Mouse (Mus musculus) cerebellum, adult 9-10 months (tissue): Measurements from ENCODE around the gene Fkbp5.
"Not testable (repeated sequence)": the region's sequence is repeated elsewhere in the genome, so short reads cannot be mapped to it uniquely, and the experiment has no call there.

Experiments used
- DNase-seq: peaks from one replicate; pipeline ENCODE4 v3.0.0; 2022

Fkbp5 gene

DNA sequence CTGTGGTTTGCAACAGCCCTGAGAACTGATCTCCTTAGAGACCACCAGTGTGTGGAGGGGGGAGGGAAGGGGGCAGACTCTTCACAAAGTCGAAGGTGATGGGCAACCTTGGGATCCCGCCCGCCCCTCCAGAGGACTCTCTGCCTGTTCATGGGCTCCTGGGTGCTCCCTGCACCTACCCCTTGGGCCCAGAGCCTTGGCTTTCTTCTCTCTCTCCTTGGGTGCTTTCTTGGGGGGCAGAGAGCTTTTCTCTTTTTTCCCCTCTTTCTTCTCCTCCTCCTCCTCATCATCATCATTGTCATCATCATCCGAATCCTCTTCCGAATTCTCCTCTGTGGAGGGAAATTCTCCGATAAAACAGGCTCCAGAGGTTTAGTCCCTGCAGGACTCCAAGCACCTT is 153.8 kb downstream of the Fkbp5 start:
- DNase-seq = no peak

DNA sequence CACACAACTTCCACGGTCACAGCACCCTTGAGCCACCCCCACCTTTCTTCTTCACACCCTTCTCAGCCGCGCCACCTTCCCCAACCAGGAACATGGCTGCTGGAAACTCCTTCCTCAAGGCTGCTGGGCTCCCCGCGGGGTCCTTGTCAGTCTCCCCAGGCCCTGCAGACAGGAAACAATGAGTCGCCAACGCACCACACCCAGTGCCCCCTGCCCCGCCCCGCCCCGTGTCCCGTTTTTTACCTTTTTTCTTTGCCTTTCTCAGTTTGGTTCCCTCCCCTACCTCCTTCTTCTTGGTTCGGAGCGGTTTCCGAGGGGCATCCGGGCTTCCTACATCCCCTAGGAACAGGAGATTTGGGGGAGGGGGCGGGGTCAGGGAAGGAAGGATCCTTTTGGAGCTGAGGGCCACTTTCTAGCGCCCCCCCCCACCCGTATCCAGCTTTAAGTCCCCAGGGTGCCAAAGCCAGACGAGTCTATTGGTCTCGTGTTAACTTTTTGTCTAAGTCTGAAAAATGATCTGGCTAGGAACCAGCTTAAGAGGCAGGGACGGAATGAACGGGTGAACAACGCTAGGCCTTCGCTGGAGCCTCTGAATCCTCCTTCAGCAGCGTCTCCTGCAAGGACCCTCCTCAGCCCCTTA is 154.6 kb downstream of the Fkbp5 start:
- DNase-seq = no peak

DNA sequence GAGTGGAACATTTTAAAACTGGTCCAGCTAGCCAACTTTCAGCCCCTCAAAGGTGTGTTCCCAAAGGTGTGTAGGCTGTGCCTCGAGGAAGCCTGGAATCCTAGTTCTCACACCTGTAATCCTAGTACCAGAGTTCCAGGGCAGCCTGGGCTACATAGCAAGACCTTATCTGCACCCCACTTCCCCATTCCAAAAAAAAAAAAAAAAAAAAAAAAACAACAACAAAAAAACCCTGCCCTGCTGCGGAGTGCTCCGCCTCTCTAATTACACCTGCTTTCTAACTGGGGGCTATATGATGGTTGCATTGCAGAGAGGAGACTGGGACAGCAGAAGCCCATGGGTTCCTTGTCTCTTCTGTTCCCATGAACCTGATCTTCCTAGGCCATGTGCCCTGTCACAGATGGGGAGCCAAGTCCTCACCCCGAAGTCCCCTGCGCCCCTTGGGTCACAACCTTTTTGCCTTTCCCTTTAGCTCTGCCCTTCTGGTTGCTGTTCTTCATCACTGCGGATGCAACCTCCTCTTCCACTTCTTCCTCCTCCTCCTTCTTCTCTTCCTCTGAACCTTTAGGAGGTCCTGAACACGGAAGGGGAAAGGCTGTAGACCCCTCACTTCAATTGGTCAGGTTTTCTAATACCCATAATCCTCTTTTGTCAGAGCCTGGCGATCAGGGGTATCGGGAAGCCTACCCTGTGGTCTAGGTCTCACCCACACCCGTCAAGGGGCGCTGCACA is 155.2 kb downstream of the Fkbp5 start:
- DNase-seq = no peak

DNA sequence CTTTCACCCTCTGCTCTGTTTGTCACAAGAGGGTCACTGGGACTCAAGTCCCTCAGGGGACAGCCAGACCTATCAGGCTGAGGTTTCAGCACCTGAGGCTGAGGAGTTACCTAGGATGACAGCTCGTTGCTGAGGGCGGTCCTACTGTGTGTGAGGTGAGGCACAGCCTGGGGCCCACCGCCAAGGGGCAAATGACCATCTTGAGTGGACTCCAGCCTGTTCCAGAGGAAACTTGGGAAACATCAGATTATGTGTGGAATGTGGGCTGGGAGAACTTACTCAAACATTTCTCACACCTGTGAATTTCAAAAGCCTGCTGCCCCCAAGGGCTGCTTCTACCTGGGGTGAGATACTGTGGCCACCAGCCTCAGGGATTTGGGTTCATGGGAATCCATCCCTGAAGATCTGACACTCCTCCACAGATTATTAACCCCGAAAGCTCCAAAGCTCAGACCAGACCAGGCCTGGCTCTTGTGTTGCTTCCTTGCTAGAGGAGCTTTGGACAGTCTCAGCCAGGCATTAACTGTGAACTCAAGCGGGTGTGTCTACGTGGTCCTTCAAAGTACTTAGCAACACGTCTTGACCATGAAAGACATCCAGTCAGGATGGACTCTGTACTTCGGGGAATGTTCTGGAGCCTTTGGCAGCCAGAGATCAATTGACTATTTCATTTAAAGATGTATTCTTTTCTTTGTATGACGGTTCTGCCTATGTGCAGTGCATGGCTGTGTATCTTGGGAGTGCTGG is 156.6 kb downstream of the Fkbp5 start:
- no peak for DNase-seq

DNA sequence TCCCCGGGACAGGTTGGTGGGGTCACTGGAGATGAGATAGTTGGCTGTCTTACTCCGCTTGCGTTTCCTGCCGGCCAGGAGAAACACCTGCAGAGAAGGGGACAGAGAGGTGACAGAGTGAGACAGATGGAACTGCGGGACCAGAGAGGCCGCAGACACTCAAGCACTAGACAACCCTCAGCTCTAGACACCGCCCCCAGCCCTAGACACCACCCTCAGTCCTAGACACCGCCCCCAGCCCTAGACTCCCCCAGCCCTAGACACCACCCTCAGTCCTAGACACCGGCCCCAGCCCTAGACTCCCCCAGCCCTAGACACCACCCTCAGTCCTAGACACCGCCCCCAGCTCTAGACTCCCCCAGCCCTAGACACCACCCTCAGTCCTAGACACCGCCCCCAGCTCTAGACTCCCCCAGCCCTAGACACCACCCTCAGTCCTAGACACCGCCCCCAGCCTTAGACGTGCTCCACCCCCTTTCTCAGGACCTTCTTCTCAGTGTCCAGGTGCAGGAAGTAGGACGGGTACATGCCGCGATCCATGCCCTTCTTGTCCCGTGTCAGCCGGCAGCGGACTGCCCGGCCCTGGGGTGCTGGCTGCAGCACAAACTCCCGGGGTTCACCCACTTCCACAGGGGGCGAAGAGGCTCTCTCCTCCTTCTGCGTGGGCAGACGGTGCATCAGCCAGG is 158.6 kb downstream of the Fkbp5 start:
- DNase-seq = not testable (repeated sequence)

DNA sequence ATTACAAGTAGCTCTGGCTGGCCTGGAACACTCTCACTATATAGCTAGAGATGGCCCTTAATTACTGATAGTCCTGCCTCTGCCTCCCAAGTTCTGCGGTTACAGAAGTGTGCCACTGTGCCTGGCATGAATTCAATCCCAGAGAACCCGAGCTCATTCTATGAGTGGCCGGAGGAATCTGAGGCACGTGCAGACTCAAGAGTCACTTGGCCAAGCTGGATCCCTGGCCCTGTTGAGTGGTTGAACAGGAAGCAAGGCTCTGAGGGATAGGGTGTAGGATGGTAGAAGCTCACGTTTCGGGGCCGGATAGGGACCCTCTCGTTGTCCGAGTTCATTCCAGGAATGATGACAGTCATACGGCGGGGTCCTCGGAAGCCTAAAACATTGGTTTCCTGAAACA is 161.5 kb downstream of the Fkbp5 start:
- no peak for DNase-seq

DNA sequence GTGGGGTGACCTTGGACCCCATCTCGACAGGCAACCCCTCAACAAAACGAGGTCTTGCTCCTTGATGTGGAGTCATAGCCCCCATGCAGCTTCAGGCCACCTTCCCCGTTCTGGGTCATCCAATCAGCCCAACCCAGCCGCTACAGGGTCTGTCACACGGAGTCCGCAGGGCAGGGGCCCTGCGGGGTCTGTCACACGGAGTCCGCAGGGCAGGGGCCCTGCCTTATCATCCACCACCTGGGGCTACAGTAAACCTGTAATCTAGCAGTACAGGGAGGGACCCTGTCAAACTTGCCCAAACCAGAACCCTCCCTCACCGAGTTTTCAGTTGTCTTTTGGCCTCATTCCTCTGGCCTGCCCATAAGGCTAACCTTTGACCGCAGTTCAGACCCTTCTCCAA is 165.3 kb downstream of the Fkbp5 start:
- no peak for DNase-seq

DNA sequence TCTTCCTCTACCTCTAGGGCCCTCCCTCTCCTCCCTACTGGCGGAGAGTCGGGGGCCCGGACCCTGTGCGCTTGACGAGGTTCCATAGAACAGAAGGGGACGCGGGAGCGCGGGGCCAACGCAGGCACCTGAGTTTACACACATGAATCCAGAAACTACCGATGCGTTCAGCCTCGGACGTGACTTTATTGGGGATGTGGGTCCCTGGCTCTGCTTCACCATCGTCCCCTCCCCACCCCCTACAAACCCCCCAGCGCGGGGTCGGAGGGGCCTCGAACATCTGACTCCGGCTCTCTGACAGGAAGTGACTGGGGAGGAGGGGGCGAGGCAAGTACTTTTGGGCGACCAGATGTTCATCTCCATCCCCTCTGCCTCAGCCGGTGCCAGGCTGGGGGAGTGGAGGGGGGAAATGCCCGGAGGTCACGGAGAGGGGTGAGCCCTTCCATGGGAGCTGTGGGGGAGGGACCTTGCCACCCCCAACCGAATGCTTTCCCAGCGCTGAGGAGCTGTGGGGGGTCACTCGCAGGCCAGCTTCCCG is 165.9 kb downstream of the Fkbp5 start:
- no peak for DNase-seq

DNA sequence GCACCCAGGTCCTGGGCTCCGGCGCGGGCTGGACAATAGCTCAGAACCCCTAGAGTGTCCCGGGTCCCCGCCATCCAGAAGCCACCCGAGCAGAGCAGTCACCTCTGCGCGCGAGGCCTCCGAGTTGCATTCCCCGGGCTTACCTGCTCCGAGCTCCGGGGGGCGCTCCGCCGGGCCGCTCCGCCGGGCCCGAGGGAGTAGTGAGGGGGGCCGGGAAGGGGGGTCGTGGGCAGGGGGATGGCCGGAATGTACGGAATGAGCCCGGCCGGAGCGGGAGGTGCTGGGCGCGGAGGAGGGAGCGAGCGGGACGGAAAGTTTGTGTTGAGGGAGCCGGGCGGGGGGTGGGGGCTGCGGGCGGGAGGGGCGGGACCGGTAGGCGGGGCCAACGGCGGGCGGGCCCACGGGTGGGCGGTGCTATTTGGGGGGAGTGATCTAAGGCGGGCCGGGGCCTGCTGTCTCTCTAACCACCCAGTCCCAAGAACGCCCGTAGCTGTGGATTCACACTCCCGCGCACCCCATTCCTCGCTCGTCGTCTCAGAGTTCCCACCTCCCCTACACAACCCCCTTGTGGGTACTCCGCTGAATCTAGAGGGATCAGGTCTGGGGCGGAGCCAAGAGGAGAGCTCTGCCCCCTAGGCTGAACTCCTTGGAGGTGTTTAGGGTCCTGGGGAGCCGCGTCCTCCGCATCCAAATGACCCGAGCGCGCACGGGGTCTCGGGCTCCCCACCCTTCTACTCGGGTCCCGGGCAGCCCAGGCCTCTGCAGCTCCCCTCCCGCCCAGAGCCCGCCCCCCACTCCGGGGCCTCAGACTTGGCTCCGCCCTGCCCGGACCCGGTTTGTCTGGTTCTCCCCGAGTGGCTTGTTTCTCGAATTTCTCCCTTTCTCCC is 166.6 kb downstream of the Fkbp5 start, which contains the start of gene Tead3:
Gene Tead3, minus strand, starts transcription at position 352 of the 887 bp plus-strand sequence.
- DNase-seq = no peak

DNA sequence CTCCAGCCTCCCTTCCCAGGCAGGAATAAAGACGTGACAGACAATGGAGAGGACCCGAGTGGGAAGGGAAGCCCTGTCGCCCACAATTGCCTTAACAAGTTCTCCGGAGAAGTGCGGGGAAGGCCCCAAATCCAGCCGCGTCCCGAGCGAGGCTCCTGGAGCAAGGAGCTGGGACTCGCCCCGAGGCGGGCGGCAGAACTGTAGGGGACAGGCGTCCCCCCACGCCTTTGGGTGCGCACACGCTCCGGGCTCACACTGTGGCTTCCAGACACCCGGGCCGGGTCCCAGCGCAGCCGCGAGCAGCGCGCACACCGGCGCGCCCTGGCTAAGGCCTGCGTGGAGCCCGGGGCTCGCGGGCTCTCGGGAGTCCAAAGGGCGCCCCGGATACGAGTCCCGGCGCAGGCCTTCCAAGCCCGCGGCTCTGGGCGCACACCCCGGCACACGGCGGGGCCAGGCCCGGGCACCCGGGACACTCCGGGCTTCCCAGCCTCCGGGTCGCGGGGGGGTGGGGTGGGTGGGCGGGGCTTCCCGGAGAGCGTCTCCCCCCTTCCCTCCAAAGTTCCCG is 167.3 kb downstream of the Fkbp5 start:
- DNase-seq = no peak

DNA sequence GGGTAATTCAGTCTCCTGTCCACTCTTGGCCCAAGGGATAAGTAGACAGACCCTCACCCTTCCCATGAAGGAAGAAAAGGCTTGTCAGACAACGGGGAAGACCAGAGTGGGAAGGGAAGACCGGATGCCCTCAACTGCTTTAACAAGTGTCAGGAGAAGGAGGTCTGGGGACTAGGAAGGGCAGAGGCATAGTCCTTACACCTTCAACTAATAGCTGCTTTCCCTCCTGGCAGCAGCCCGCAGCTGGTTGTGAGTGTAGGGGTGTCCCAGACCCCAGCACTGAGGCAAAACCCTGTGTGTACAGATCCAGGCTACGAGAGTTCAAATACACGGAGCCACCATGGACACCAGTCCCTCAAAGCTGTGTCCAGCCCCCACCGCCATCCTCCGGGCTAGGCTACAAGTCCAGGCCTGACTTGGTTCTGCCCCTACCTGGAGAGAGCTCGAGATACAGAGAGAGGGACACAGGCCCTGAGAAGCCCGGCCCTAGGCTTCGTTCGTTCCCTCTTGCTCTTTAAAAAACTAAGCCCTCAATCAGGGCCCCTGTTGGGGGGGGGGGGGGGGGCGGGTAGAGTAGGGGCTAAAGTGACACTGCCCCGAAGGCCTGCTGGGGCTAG is 168.0 kb downstream of the Fkbp5 start:
- DNase-seq = no peak
